Mouse (Mus musculus): ENCODE measurements at regions not wholly inside any gene's neighbourhood (a gene's known extent, or its start where the extent isn't known, plus 50 kb on each side); places are given as distances from the start of the nearest gene placed in this dataset.

- in situ Hi-C loops (cut with MboI, MseI): loop anchor here in 1 of 2 experiments (5.0 to 10.0 kb wide), 2 partner anchors 134 to 461 kb away; partner anchors contain the start of genes Bod1 and Nsg2
These were observed 64.0 kb downstream of the Il9r start for GRCm38 (mm10) chr11:32136066-32136465.

- in situ Hi-C loops (cut with MboI, MseI): loop anchor here (5.0 to 10.0 kb wide), 2 partner anchors 132 to 459 kb away; partner anchors contain the start of genes Bod1 (in 1 of the 2) and Nsg2 (in 1 of the 2)
These were observed 66.1 kb downstream of the Il9r start for GRCm38 (mm10) chr11:32133996-32134395.

GRCm38 (mm10) chr11:32132008-32132615 is 68.0 kb downstream of the Il9r start:
- in situ Hi-C loops (cut with MboI, MseI): loop anchor here (5.0 to 10.0 kb wide), 2 partner anchors 130 to 457 kb away; partner anchors contain the start of genes Bod1 (in 1 of the 2) and Nsg2 (in 1 of the 2)

DNA sequence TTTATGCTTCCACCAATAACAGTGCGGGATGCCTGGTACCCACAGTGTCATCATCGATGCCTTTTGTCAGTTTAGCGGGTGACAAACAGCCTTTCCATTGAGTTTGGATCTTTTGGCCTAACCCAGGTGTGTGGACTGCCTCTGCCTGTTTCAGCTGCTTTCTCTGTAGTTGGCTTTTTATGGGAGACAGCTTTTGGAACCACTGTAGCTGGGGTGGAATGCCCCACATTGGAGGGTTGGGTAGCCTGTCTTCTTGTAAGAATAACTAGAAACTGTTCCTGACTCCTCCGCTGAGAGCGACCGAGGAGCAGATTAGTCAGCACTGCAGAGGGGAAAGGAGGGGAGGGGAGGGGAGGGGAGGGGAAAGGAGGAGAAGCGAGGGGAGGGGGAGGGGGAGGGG is 71.5 kb downstream of the Il9r start:
- in situ Hi-C loops (cut with MboI, MseI): no loop called here

- in situ Hi-C loops (cut with MboI, MseI): no loop called here
These were observed 72.1 kb downstream of the Il9r start for GRCm38 (mm10) chr11:32128018-32128417.

DNA sequence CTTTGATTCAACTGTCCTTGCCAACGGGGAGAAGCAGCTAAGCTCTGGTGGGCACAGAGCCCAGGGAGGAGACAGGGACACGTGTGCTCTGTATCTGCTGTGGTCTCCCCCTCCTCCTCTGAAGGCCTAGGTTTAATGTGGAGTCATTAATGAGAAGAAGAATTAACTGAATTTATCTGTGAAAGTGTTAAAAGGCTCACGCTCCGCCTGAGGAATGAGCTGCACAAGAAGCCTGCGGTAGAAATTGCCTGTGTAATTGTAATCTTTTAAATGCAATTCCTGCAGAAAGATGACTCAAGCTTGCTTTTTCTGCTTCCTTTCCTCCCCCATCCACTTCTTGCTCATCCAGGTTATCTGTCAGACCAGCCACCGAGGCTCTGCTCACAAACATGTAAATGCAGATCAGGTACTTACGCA is 72.7 kb downstream of the Il9r start:
- in situ Hi-C loops (cut with MboI, MseI): no loop called here

GRCm38 (mm10) chr11:32126786-32127185 is 73.3 kb downstream of the Il9r start:
- in situ Hi-C loops (cut with MboI, MseI): no loop called here

- in situ Hi-C loops (cut with MboI, MseI): no loop called here
These were observed 73.8 kb downstream of the Il9r start for GRCm38 (mm10) chr11:32126311-32126698.

DNA sequence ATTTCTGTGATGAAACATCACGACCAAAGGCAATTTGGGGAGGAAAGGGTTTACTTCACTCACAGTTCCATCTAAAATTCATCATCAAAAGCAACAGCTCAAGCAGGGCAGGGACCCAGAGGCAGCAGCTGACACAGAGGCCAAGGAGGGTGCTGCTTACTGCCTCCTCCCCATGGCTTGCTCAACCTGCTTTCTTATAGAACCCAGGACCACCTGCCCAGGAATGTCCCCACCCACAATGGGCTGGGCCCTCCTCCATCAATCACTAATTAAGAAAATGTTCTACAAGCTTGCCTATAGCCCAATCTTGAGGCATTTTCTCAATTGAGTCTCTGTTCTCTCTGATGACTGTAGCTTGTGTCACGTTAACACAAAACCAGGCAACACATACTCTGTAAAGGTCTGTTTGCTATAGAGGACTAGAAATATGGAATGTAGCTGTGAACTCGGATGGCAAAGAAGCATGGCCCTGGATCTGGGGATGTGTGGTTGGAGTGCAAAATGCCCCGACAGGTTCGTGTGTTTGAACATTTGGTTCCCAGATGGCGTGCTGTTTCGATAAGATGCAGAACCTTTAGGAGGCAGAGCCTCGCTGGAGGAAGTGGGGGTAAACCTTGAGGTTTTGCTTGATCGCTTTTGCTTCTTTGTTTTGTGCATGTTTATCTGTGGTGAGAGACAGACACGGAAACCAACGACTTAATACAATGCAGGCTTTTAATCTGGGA is 74.3 kb downstream of the Il9r start:
- in situ Hi-C loops (cut with MboI, MseI): no loop called here

DNA sequence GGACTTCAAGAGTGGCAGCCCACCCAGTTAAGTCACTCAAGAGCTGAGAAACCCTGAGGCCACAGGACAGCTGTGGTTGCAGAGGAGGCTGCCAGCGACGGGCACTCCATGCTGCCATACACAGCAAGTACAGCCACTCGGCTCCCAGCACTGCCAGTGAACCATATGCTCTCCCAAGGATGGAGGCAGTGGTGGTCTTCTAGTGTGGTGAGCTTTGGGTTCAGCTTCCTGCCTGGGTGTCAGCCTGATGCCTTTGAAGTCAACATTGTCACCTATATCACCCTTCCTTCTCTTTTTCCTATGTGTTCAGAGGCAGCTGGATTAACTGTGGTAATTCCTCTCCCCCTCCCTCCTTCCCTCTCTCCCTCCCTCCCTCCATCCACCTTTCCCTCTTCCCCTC is 79.5 kb downstream of the Il9r start:
- in situ Hi-C loops (cut with MboI, MseI): no loop called here

GRCm38 (mm10) chr11:32118844-32119629 is 81.0 kb downstream of the Il9r start:
- in situ Hi-C loops (cut with MboI, MseI): no loop called here

- in situ Hi-C loops (cut with MboI, MseI): no loop called here
These were observed 82.1 kb downstream of the Il9r start for GRCm38 (mm10) chr11:32117930-32118329.

- in situ Hi-C loops (cut with MboI, MseI): no loop called here
These were observed 86.8 kb downstream of the Il9r start for GRCm38 (mm10) chr11:32113118-32113826.

DNA sequence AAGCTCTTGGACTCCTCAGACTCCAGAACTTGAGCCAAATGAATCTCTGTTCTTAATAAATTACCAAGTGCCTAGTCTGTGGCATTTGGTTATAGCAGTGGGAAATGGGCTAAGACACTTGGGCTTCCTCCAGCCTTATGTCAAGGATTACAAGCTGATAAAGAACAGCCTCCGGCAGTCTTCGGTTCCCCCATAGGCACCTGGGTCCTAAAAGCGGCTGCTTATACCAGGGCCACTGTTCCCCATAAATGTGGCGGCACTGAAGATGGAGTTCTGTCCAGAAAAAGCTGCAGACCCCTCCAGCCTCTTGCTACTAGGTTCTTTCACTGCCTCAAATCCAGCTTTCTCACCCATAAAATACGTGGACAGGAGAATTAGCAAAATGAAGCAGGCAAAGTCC is 87.6 kb downstream of the Il9r start:
- in situ Hi-C loops (cut with MboI, MseI): no loop called here

- in situ Hi-C loops (cut with MboI, MseI): no loop called here
These were observed 88.2 kb downstream of the Il9r start for GRCm38 (mm10) chr11:32111841-32112240.

DNA sequence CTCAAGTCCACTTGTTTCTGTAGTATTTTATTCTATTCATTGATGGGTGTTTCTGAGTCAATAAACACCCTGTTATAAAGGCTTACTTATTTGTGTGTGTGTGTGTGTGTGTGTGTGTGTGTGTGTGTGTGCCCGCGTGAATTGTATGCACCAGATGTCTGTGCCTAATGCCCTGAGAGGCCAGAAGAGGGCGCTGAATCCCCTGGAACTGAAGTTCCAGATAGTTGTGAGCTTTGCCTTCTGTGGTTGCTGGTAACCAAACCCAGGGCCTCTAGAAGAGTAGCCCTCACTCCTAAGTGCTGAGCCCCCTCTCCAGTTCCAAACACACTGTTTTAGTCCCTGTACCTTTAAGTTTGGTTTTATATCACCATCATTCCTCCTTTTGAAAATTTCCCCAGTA is 90.2 kb downstream of the Il9r start:
- in situ Hi-C loops (cut with MboI, MseI): loop anchor here in 1 of 2 experiments (5.0 kb wide), 1 partner anchor 108 kb away; the partner anchor contains the start of gene Nsg2

Data from T-helper 17 cell (primary cell).